Mouse (Mus musculus) hematopoietic stem cell, adult 5-6 weeks (primary cell): ENCODE measurements around the gene Apoc2. TPM values are rescaled to one million over a fixed set of nuclear protein-coding genes. Genes with fewer than 3 reads are reported as not detected.

Source experiments
- ATAC-seq, 2 experiments: fragments of 125-278 bp in 1 of 2; replicated peaks in 1 of 2; 2 replicates each; pipeline ENCODE4 v1.8.0; 2016 to 2017; ENCODE audit warnings: inconsistent platforms in 2 of 2, mild to moderate bottlenecking in 2 of 2, moderate number of reproducible peaks in 2 of 2, low read depth in 1 of 2, moderate TSS enrichment in 1 of 2; ENCODE audit not compliant: low FRiP score in 2 of 2, poor library complexity in 2 of 2, severe bottlenecking in 2 of 2, insufficient read depth in 1 of 2, low TSS enrichment in 1 of 2
- total RNA-seq: library from RNA; stranded (forward); fragments of 172-1452, 232-1000 nt; gene quantifications from 2 replicates; pipeline ENCODE4 v1.2.3, GENCODE M21; 2017

The Apoc2 gene
- total RNA-seq, result 6.1 TPM in 1 of 2 replicates, not detected in the other

DNA sequence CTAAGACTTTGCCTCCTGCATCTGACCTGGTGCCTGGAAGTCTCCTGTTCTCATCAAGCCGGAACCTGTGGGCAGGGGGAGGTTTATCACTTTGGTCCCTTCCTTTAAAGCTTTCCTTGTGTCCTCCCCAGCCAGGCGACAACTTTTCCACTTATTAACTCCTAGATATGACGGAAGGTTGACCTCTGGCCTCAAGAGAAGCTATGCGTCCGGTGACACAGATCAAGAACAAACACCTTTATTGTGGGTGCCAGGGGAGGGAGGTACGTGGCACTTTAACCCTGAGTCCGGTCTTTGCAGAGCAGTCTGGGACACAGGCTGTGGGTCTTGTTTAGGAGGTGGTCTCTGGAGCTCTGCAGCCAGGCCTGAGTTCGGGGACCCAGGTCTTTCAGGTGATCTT, at the start of gene Apoc2:
Apoc2 (minus strand) TSS at position 70 of the 400 bp plus-strand sequence.
- no peak for ATAC-seq

DNA sequence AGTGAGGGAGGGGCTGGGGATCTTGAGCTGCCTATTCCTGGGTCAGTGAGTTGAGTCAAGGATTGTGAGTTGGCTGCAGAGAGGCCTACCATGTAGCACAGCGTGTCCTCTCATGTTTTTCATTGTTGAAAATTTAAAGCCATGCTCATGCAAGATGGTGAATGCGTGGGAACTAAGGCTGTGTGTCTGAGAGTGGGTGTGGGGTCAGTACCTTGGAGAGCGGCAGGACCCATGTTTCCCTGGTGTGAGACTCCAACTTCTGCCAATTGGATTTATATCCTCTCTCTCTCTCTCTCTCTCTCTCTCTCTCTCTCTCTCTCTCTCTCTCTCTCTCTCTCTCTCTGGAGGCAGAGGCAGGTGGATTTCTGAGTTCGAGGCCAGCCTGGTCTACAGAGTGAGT, 48.8 kb upstream of the Apoc2 start:
- ATAC-seq, result no peak

DNA sequence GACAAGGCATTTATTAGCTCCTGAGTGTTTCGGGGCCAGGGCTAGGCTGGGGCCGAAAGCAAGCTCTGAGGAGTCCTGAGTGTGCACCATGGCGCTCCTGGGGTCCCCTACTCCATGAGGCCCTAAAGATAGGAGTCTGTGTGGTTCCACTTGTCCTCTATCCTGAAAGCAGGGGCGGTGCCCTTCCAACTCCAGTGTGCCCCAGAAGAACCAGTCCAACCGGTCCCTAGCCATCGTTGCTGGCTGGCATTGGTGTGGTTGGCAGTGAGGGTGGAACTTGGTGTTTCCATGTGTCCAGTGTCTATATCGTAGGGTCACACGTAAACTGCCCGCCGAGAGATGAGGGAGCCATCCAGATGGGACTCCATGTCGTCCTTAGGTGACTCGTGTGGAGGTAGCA, 46.4 kb upstream of the Apoc2 start:
- ATAC-seq, result no peak

DNA sequence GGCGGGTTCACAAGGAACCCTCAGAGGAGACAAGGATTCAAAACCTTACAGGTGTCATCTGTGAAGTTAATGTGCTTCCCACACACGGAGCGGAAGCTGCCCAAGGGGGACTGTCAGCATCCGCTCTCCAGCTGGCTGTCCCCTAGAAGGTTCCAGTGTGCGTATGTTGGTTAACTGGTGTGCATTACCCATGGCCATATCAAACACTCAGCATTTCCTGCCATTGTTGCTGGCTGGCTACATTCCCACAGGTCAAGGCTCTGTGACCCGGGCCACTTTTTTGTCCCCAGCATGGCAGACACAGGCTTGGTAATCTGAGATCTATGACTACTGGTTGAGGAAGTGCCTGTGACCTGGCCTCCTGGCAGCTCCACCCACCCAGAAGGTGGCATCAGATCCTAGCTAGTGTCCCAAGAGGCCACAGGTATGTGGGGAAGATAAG, 45.0 kb upstream of the Apoc2 start:
- ATAC-seq, result no peak

DNA sequence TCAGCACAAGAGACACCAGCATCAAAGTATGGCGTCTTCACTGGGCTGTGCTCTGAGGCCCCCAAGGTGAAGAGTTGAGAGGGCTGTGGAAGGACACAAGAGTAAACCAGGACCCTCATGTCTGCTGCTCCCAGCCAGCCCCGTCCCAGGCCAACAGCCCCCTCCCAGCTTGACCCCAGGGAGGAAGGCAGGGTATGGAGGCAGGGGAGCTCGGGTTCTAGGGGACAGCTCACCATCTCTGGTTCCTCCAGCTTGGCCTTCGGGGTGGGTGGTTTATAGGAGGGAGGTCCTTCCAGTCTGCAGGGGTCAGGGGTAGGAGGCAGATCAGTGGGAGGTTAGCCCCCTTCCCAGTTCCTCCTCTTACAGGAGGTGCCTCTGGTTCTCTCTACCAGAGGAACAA, 41.5 kb upstream of the Apoc2 start:
- no peak for ATAC-seq

DNA sequence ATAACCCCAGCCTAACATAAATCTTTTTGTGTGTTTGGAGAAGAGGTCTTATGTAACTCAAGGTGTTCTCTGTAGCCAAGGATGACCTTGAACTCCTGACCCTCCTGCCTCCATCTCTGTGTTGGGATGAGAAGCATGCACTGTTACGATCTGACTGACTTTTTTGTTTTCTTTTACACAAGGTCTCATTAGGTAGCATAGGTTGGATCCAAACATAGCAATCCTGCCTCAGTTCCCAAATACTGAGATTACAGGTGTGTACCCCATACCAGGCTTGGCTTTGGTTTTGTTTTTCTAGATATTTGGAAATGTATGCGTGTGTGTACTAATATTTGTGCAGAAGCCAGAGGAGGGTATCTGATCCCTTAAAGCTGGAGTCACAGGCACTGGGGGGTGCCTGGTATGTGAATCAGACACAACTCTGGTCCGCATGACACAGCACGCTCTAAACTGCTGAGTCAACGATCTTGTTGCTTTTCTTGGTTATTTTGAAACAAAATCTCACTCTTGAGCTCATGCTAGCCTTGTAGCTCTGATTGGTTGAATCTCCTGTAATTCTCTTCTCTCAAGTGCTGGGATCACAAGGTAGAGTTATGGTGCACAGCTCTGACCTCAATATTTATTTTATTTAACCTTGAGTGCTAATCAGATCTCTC, 40.7 kb upstream of the Apoc2 start:
- ATAC-seq, result no peak

DNA sequence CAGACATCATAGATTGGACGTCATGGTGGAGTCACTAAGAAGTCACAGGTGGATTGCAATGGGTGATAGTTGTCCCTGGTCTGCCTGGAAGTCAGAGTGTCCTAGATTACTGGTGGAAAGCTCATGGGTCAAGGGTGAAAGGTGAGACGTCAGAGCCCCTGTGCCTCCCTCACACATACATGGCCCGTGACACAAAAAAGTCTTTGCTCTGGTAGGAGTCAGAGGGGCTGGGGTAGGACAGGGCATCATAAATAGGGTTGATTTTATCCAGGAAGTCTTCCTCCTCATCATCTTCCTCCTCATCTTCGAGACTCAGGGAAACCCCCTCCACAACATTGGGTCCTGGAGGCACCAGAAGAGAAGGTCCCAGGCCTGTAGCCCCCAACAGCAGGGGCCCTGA, 39.6 kb upstream of the Apoc2 start:
- ATAC-seq, result no peak

DNA sequence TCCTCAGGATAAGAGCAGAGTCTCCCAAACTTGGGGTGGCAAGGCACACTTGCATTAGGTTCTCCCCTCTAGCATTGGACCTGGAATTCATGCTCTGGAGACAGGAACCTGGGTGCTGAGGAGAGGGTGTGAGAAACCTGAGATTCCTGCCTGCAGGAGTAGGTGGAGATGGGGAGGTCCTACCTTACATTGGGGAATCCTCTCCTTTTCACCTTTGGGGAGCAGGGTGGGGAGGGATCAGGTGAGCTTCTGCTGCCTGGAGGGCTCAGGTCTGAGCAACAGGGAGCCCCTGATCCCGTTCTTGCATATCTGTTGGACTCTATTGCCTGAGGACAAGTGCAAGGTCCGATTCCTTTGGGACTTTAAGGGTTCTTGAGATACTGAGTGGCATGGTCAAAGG, 39.1 kb upstream of the Apoc2 start:
- no peak for ATAC-seq

DNA sequence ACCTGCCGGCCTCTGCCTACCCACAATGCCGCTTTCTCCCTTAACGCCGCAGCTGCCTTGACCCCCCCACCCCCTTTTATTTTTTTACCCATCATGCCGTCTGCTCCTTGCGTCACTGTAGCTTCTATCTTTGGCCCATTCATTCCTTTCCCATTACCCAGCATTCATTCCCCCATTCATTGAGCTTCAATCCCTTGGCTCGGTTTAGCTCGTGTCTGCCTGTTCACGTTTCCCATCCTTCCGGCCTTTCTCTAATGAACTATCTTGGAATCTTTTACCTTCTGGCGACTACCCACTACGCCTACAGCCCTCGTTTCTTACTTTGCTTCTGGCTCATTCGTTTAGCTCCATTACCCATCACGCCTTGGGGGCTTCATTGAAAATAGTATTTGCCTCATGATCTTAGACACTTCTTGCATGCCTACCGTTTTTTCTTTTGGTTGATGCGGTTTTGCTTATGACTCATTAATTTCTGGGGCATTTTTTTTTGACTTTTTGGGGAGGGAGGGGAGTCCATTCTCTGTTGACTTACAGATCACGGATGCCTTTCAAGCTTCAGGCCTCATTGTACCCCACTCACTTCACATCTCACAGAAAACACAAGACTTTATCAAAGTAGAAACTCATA, 38.4 kb upstream of the Apoc2 start:
- no peak for ATAC-seq

DNA sequence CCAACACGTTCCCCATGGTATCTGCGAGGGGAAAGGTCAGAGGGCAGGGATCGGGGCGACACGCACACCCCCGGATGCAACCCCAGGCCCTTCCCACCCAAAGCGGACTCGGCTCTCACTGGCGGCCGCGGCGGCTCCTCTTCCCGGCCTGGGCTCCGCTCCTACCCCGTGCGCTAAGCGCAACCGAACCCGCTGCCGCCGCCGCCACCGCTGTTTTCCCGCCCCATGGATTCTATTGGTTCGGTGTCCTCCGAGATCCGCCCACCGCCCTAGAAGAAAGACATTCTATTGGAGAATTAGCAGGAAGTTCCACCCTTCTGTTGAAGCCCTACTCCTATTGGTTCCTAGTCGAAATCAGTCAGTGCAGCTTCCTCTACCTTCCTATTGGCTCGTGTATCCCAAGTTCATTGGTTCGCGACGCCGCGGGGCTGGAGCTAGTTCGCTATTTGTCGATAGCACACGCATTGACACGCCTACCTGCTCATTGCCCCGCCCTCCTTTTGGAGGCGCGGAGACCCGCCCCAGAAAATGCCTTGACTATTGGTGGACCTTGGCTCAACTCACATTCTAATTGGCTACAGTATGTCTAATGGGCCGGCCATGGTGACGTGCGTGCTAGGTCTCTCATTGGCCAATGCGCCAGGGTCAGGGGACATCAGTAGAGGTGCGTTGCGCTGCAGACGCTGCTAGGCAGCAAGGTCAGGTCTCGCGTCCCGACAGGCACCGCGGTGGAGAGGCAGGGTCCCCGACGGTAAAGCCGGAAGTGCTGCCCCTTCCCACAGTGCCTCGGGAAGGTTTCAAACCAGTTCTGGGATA, 37.7 kb upstream of the Apoc2 start, which contains the start of gene Tomm40:
Tomm40 (minus strand) TSS at position 200 of the 816 bp plus-strand sequence.
- peak; percentile 92 to 95 for ATAC-seq

DNA sequence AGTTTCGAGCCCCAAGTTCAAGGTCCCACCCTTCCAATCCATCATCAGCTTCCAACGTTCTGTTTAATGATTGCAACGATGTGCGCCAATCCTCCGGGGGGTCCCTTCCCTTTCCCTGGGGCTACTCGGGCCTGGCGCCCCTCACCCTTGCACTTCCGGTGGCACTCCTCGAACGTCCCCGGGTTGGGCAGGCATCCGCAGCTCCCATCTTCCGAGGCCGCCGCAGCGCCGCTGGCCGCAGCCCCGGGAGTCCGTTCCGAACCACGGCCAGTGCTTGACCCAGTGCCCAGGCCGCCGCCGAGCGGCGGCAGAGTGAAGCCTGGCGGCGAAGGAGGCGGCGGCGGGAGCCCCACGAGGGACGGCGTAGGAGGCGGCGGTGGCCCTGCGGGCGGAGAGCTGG, 37.1 kb upstream of the Apoc2 start:
- no peak for ATAC-seq

DNA sequence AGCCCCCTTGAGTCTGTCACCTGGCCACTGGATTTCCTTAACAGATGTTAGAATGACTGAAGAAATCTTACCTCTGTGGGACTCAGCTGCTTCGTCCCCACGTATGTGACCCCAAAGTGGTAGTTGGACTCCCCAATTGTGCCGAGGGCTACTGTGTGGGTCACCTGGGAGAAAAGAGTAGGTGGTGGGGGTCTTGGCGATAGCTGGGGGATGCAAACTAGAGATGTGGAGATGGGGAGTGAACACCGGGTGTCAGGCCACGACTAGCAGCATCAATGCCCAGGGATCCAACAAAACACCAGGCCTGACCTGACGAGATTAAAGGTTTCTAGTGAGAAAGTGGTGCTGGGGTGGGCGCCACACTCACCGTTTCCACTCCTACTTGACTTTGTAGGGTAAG, 35.9 kb upstream of the Apoc2 start:
- no peak for ATAC-seq

DNA sequence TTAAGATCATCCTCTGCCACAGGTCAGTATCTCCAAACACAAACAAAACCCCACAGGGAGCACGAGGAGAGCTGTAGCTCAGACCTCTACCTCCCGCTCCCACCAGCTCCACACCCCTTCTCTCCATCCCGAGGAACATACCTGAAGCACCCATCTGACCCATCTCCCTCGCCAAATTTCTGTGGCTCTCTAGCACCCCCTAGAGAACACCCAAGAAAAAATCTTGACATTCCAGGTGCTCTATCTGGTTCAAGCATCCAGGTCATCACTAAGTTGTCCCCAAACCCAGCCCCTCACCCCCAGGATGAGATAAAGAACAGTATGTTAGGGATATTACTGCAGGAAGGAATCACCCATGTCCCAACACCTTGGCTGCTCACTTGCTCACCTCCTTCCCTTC, 35.5 kb upstream of the Apoc2 start:
- ATAC-seq, result no peak

DNA sequence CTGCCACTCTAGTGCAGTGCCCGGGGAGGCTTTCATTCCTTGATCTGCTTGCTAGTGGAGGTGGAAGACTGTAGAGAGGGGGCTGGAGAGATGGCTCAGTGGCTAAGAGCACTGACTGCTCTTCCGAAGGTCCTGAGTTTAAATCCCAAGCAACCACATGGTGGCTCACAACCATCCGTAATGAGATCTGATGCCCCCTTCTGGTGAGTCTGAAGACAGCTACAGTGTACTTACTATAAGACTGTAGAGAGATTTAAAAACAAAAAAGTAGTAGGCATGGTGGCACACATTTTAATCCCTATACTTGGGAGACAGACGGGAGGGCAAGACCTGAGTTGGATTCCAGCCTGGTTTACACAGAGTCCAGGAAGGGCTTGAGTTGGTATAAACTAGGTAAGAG, 34.7 kb upstream of the Apoc2 start:
- no peak for ATAC-seq

DNA sequence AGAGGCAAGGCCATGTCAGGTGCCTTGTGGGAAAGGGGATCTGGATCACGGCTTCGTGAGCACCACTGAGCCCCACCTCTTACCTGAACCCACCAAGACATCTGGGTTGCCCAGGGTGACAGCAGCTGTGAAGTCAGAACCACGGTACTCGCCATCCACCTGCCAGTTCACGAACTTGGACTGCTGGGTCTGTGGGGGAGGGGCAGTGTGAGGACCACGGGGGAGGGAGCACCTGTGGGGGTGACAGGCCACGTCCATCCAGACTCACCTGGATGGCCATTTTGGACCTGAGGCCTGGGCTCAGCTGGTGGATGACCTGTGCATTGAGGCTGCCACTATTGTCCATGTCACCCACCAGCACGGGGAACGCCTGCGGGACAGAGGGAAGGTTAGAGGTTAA, 32.9 kb upstream of the Apoc2 start:
- no peak for ATAC-seq

DNA sequence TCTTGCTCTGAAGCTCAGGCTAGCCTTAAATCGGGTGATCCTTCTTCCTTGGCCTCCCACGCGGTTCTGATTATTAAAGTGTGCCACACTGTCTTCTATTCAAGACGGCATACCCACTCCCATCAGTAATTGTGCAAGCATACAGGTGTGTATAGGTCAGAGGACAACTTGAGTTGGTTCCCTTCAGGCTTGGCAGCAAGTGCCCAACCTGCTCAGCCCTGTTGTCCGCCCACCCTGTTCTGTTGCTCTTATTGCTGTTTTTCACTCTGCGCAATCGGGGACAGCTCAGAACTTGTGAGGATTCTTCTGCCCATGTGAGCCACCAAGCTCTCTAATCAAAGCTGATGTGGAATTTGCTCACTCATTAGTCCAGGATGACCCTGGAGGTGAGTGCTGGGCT, 27.5 kb upstream of the Apoc2 start:
- no peak for ATAC-seq

DNA sequence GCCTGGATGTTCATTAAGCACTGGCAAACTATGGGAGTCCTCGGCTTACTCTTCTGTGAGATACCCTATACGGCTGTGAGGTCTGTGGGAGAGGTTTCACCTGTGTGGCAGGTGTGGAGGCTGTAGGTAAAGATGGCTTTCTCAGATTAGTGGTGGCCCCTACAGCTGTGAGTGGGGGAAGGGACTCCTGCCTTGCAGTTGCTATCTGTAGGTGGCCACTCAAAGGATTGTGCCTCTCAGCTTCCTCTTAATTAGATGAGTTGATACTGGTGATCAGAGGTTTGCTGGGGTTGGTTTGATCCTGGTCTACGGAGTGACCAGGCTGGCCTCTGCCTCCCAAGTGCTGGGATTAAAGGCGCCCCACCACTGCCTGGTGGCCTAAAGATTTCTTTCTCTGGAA, 26.7 kb upstream of the Apoc2 start:
- ATAC-seq, result no peak

DNA sequence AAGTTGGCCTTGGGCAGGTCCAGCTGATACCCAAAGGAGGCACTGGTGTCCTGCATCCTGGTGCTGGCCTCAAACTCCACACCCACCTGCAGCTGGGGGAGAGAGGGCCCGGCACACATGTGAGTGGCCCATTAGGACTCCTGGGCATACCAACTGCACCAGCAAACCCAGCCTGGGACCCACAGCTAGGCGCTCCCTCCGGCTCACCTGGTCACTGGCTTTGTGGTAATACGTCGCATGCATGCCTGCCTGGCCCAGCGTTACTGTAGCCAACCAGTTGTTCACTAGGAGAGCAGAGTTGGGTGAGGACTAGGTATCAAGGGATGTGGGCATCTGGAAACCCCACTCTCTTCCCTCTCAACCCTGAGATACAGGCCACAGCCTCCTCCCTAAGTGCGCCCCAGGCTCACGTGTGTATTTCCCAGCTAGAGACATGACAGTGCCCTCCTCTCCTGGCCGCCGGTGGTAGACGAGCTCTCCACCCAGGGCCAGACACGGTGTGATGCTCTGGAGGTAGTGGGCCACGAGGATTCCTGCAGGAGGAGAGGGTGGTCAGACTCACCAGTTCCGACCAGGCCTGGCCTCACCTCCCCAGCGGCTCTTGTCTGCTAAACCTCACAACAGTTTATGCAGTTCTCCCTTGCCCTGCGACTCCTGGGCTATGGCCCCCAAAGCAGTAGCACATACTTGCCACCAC, 25.3 kb upstream of the Apoc2 start:
- no peak for ATAC-seq
